Mouse (Mus musculus): Measurements from ENCODE around the gene Echdc2. TPM values are rescaled to one million over a fixed set of nuclear protein-coding genes. Genes with fewer than 3 reads are reported as not detected.

Echdc2 gene
- polyA plus RNA-seq, 1 experiment from 2014 or later = 14.2 TPM

- Histone ChIP-seq H3K4me1 (ENCODE audit: control insufficient read depth, insufficient read depth, low read depth, low read length) (no peaks in the 10 kb centered on the region), H3K27ac (ENCODE audit: low read depth, low read length) (no peak overlapping the region), H3K4me3 (ENCODE audit: low read length) (no peak overlapping the region), H3K9ac (ENCODE audit: low read depth, low read length) (no peak overlapping the region), H3K9me3 (ENCODE audit: control insufficient read depth, low read length) (no peaks in the 10 kb centered on the region), H3K27me3 (replicated peaks; ENCODE audit: control insufficient read depth, insufficient read depth, low read length) (no peaks in the 10 kb centered on the region), H3K36me3 (ENCODE audit: control insufficient read depth, insufficient read depth, low read length) (no peaks in the 10 kb centered on the region), H3K4me2 (ENCODE audit: low read length) (no peak overlapping the region)
- ATAC-seq = no peak
- 51% methylated on average over 3 of the region's 3 CpGs for WGBS
Observed at GRCm38 (mm10) chr4:108225341-108225872, 60.2 kb downstream of the Echdc2 start.

Other genes starting within 250 kb of the Echdc2 start
- gene Cpt2, start 241.8 kb upstream of the Echdc2 start, polyA plus RNA-seq (2015; fragmentation: Nextera tagmentation; extraction: Ambion mirVana) = 16.3 and 19.1 TPM in 2 replicates
- gene Slc1a7, start 197.1 kb upstream of the Echdc2 start, polyA plus RNA-seq (2015; fragmentation: Nextera tagmentation; extraction: Ambion mirVana) = 0.18 TPM in 1 of 2 replicates, not detected in the other
- gene Podn, start 69.0 kb upstream of the Echdc2 start, polyA plus RNA-seq (2015; fragmentation: Nextera tagmentation; extraction: Ambion mirVana) = 0.29 and 0.62 TPM in 2 replicates
- gene Scp2, start 20.4 kb upstream of the Echdc2 start, polyA plus RNA-seq (2015; fragmentation: Nextera tagmentation; extraction: Ambion mirVana) = 211 and 220 TPM in 2 replicates
- gene Zyg11a, start 52.6 kb downstream of the Echdc2 start, polyA plus RNA-seq (2015; fragmentation: Nextera tagmentation; extraction: Ambion mirVana) = 0.15 TPM in 1 of 2 replicates, not detected in the other
- 25.8 and 32.1 TPM in 2 replicates for gene Zyg11b, start 135.7 kb downstream of the Echdc2 start, polyA plus RNA-seq (2015; fragmentation: Nextera tagmentation; extraction: Ambion mirVana)
- gene Coa7, start 162.7 kb downstream of the Echdc2 start, polyA plus RNA-seq (2015; fragmentation: Nextera tagmentation; extraction: Ambion mirVana) = 50.1 and 56.7 TPM in 2 replicates
- 4.5 and 5.7 TPM in 2 replicates for gene Shisal2a, start 217.9 kb downstream of the Echdc2 start, polyA plus RNA-seq (2015; fragmentation: Nextera tagmentation; extraction: Ambion mirVana)
- gene Gpx7, start 241.5 kb downstream of the Echdc2 start, polyA plus RNA-seq (2015; fragmentation: Nextera tagmentation; extraction: Ambion mirVana) = 38.6 and 39.1 TPM in 2 replicates